Mouse (Mus musculus): ENCODE measurements around the gene Car4. TPM values are rescaled to one million over a fixed set of nuclear protein-coding genes. Genes with fewer than 3 reads are reported as not detected.

The Car4 gene
- total and polyA plus RNA-seq, 2 experiments from 2014 or later = 7.4 to 30.8 TPM

GRCm38 (mm10) chr11:84978113-84978512 lies 20.5 kb downstream of the Car4 start:
- no peak for DNase-seq (ENCODE audit: low spot score)
- no peak for ATAC-seq (ENCODE audit: insufficient read depth, low read depth)
- H3K4me3 ChIP-seq (ENCODE audit: low read depth, low read length) = no peak overlapping the region

GRCm38 (mm10) chr11:84979351-84979750 lies 21.8 kb downstream of the Car4 start:
- no peak overlapping the region for H3K9ac ChIP-seq (replicated peaks; ENCODE audit: low read depth, low read length)

More at GRCm38 (mm10) chr11:84978113-84978512, 20.5 kb downstream of the Car4 start:
- Histone ChIP-seq H3K9me3 (replicated peaks; ENCODE audit: control insufficient read depth, low read length) (0 out of 2 replicates have a peak, but pooled peaks cover 3% of the 10 kb centered on the region), H3K4me1 (ENCODE audit: control insufficient read depth, insufficient read depth) (no peaks in the 10 kb centered on the region), H3K9ac (replicated peaks; ENCODE audit: low read depth, low read length) (no peak overlapping the region), H3K27ac (ENCODE audit: low read depth) (peak overlapping the region; percentile 36; the same call in 1 of the 2 replicates), H3K36me3 (replicated peaks; ENCODE audit: control insufficient read depth, insufficient read depth, low read length) (0 out of 2 replicates have a peak, but pooled peaks cover 6% of the 10 kb centered on the region), H3K4me2 (ENCODE audit: low read depth, low read length) (no peak overlapping the region), H3K27me3 (ENCODE audit: control insufficient read depth, insufficient read depth, low read length) (no peaks in the 10 kb centered on the region)
- TF ChIP-seq CTCF (IDR thresholded peaks at IDR 0.05; ENCODE audit: low read depth) (peak; percentile 48), EP300 (IDR thresholded peaks at IDR 0.05; ENCODE audit: low read depth) (no peak; the same call in 1 of the 2 replicates)
- 46% methylated on average over 2 of the region's 2 CpGs for WGBS

GRCm38 (mm10) chr11:84980697-84981096 lies 23.1 kb downstream of the Car4 start:
- TF ChIP-seq EP300 (IDR thresholded peaks at IDR 0.05; ENCODE audit: low read depth) = no peak
- TF ChIP-seq CTCF (IDR thresholded peaks at IDR 0.05; ENCODE audit: low read depth) = no peak
- DNase-seq (ENCODE audit: low spot score) (no peak), ATAC-seq (ENCODE audit: insufficient read depth, low read depth) (no peak)
- Histone ChIP-seq H3K9ac (replicated peaks; ENCODE audit: low read depth, low read length) (no peak overlapping the region), H3K4me1 (ENCODE audit: control insufficient read depth, insufficient read depth) (no peaks in the 10 kb centered on the region), H3K4me3 (ENCODE audit: low read depth, low read length) (no peak overlapping the region), H3K27me3 (ENCODE audit: control insufficient read depth, insufficient read depth, low read length) (no peaks in the 10 kb centered on the region), H3K9me3 (replicated peaks; ENCODE audit: control insufficient read depth, low read length) (0 out of 2 replicates have a peak, but pooled peaks cover 3% of the 10 kb centered on the region), H3K4me2 (ENCODE audit: low read depth, low read length) (no peak overlapping the region), H3K27ac (ENCODE audit: low read depth) (no peak overlapping the region), H3K36me3 (replicated peaks; ENCODE audit: control insufficient read depth, insufficient read depth, low read length) (peaks cover 18% of the 10 kb centered on the region)
- WGBS = 83% methylated on average over 2 of the region's 2 CpGs

More at GRCm38 (mm10) chr11:84979351-84979750, 21.8 kb downstream of the Car4 start:
- Histone ChIP-seq H3K4me3 (ENCODE audit: low read depth, low read length) (no peak overlapping the region), H3K27ac (ENCODE audit: low read depth) (no peak overlapping the region), H3K4me1 (ENCODE audit: control insufficient read depth, insufficient read depth) (no peaks in the 10 kb centered on the region), H3K36me3 (replicated peaks; ENCODE audit: control insufficient read depth, insufficient read depth, low read length) (0 out of 2 replicates have a peak, but pooled peaks cover 12% of the 10 kb centered on the region), H3K9me3 (replicated peaks; ENCODE audit: control insufficient read depth, low read length) (0 out of 2 replicates have a peak, but pooled peaks cover 3% of the 10 kb centered on the region), H3K27me3 (ENCODE audit: control insufficient read depth, insufficient read depth, low read length) (no peaks in the 10 kb centered on the region), H3K4me2 (ENCODE audit: low read depth, low read length) (no peak overlapping the region)
- ATAC-seq (ENCODE audit: insufficient read depth, low read depth) (no peak; the same call in 1 of the 2 replicates), DNase-seq (ENCODE audit: low spot score) (no peak)
- 15% methylated on average over 1 of the region's 1 CpGs for WGBS
- no peak for TF ChIP-seq EP300 (IDR thresholded peaks at IDR 0.05; ENCODE audit: low read depth)
- no peak for TF ChIP-seq CTCF (IDR thresholded peaks at IDR 0.05; ENCODE audit: low read depth)

GRCm38 (mm10) chr11:84985421-84985820 lies 27.8 kb downstream of the Car4 start:
- no peak overlapping the region for H3K9ac ChIP-seq (replicated peaks; ENCODE audit: low read depth, low read length)
- no peak overlapping the region for H3K4me3 ChIP-seq (ENCODE audit: low read depth, low read length)
- peaks cover 41% of the 10 kb centered on the region for H3K36me3 ChIP-seq (replicated peaks; ENCODE audit: control insufficient read depth, insufficient read depth, low read length)
- ATAC-seq (ENCODE audit: insufficient read depth, low read depth) (no peak), DNase-seq (ENCODE audit: low spot score) (no peak)
- H3K4me2 ChIP-seq (ENCODE audit: low read depth, low read length) = no peak overlapping the region
- TF ChIP-seq EP300 (IDR thresholded peaks at IDR 0.05; ENCODE audit: low read depth) = no peak
- no peak for TF ChIP-seq CTCF (IDR thresholded peaks at IDR 0.05; ENCODE audit: low read depth)
- no peaks in the 10 kb centered on the region for H3K27me3 ChIP-seq (ENCODE audit: control insufficient read depth, insufficient read depth, low read length)
- 87% methylated on average over 6 of the region's 6 CpGs for WGBS
- no peak overlapping the region for H3K27ac ChIP-seq (ENCODE audit: low read depth)
- H3K4me1 ChIP-seq (ENCODE audit: control insufficient read depth, insufficient read depth) = no peaks in the 10 kb centered on the region
- H3K9me3 ChIP-seq (replicated peaks; ENCODE audit: control insufficient read depth, low read length) = no peaks in the 10 kb centered on the region

- ATAC-seq (ENCODE audit: insufficient read depth, low read depth) (no peak), DNase-seq (ENCODE audit: low spot score) (no peak)
- H3K27ac ChIP-seq (ENCODE audit: low read depth) = no peak overlapping the region
- no peaks in the 10 kb centered on the region for H3K27me3 ChIP-seq (ENCODE audit: control insufficient read depth, insufficient read depth, low read length)
- no peak overlapping the region for H3K9ac ChIP-seq (replicated peaks; ENCODE audit: low read depth, low read length)
- no peaks in the 10 kb centered on the region for H3K9me3 ChIP-seq (replicated peaks; ENCODE audit: control insufficient read depth, low read length)
- H3K36me3 ChIP-seq (replicated peaks; ENCODE audit: control insufficient read depth, insufficient read depth, low read length) = peaks cover 44% of the 10 kb centered on the region
- no peaks in the 10 kb centered on the region for H3K4me1 ChIP-seq (ENCODE audit: control insufficient read depth, insufficient read depth)
- TF ChIP-seq EP300 (IDR thresholded peaks at IDR 0.05; ENCODE audit: low read depth) = no peak
- TF ChIP-seq CTCF (IDR thresholded peaks at IDR 0.05; ENCODE audit: low read depth) = no peak
- no peak overlapping the region for H3K4me2 ChIP-seq (ENCODE audit: low read depth, low read length)
- 54% methylated on average over 3 of the region's 3 CpGs for WGBS
- H3K4me3 ChIP-seq (ENCODE audit: low read depth, low read length) = no peak overlapping the region
Measured at GRCm38 (mm10) chr11:84988341-84988919, 30.8 kb downstream of the Car4 start.
